ENCODE assay signal across 8 mouse cellular contexts in genomic region chr5:32135336-32136206, GRCm38 (mm10). TPM values are rescaled to one million over a fixed set of nuclear protein-coding genes. Genes with fewer than 3 reads are reported as not detected.
DNase-seq lines count a peak whose midpoint lies in the region; ATAC-seq and TF ChIP-seq lines count a peak whose summit lies in the region.

TSS of gene Fosl2 (plus strand) at chr5:32135801.

- ATAC-seq in forebrain, embryonic 12.5 days (ENCODE audit: low FRiP score), result peak; percentile 84
- ATAC-seq in heart, embryonic 16.5 days (replicated peaks; ENCODE audit: extremely low read depth, insufficient read depth, low FRiP score), result peak; percentile 86
- ATAC-seq in liver, embryonic 14.5 days (ENCODE audit: insufficient read depth), result peak; percentile 76
- ATAC-seq in stomach, embryonic 16.5 days (ENCODE audit: insufficient read depth, low FRiP score), result peak; percentile 89

- DNase-seq in CH12.LX (ENCODE audit: extremely low read depth), result peak; percentile 91
- peak; percentile 90 for DNase-seq in c-Kit-positive CD71-negative TER-119-negative erythroid progenitor cells, embryonic 14.5 days (ENCODE audit: low read depth)
- DNase-seq in kidney, postnatal 36 days, result peak; percentile 95 to 97
- DNase-seq in liver, embryonic 14.5 days (ENCODE audit: low read depth in 3 of 3, low spot score in 3 of 3), result peak; percentile 47 to 68 (median 48)
- peak; percentile 87 for DNase-seq in neural tube, embryonic 10.5 days (ENCODE audit: extremely low spot score, low spot score)

- in situ Hi-C loops in CH12.LX (cut with MboI; ENCODE audit: low pct_ligation_motif_present, low pct_unique_long_range_greater_than_20kb, low sequenced_read_pairs), result loop anchor here (10.0 kb wide), 1 partner anchor 441 kb away; the partner anchor contains the start of genes Babam2 and Rbks

- TF ChIP-seq CTCF in CH12.LX (conservative IDR thresholded peaks at IDR 0.05 in 1 of 2, IDR thresholded peaks at IDR 0.05 in 1 of 2; ENCODE audit: low read depth in 2 of 2, low read length in 2 of 2), result no peak
- no peak for TF ChIP-seq CTCF in liver, embryonic 14.5 days (IDR thresholded peaks at IDR 0.05; ENCODE audit: low read depth)

- H3K27me3 ChIP-seq in CH12.LX (replicated peaks), result peaks cover 33% of the 10 kb centered on the region
- peaks cover 84% of the 10 kb centered on the region for H3K27me3 ChIP-seq in forebrain, embryonic 12.5 days
- H3K27me3 ChIP-seq in heart, embryonic 16.5 days (ENCODE audit: control insufficient read depth, insufficient read depth, low read length), result 0 out of 2 replicates have a peak, but pooled peaks cover 2% of the 10 kb centered on the region
- peaks cover 67% of the 10 kb centered on the region for H3K27me3 ChIP-seq in liver, embryonic 14.5 days (ENCODE audit: control insufficient read depth, insufficient read depth, low read length)
- H3K27me3 ChIP-seq in stomach, embryonic 16.5 days (ENCODE audit: control insufficient read depth, insufficient read depth, low read length), result no peaks in the 10 kb centered on the region

- no peaks in the 10 kb centered on the region for H3K36me3 ChIP-seq in CH12.LX (replicated peaks in 1 of 2; ENCODE audit: control insufficient read depth in 1 of 2, insufficient read depth in 1 of 2, low read length in 1 of 2)
- H3K36me3 ChIP-seq in forebrain, embryonic 12.5 days (replicated peaks), result no peaks in the 10 kb centered on the region
- no peaks in the 10 kb centered on the region for H3K36me3 ChIP-seq in heart, embryonic 16.5 days (ENCODE audit: control insufficient read depth, insufficient read depth)
- no peaks in the 10 kb centered on the region for H3K36me3 ChIP-seq in liver, embryonic 14.5 days (replicated peaks; ENCODE audit: control insufficient read depth, insufficient read depth, low read depth)
- H3K36me3 ChIP-seq in stomach, embryonic 16.5 days (ENCODE audit: control insufficient read depth, insufficient read depth, low read length), result no peaks in the 10 kb centered on the region

- H3K27ac ChIP-seq in CH12.LX (ENCODE audit: insufficient read depth, low read depth), result 0 out of 2 replicates have a peak within 1 kb of the TSS, but pooled peaks have one; percentile 21
- peak within 1 kb of the TSS; percentile 69 for H3K27ac ChIP-seq in forebrain, embryonic 12.5 days
- peak within 1 kb of the TSS; percentile 100 for H3K27ac ChIP-seq in heart, embryonic 16.5 days (ENCODE audit: low read length)
- H3K27ac ChIP-seq in liver, embryonic 14.5 days, result no peak within 1 kb of the TSS; the same call in 1 of the 2 replicates
- H3K27ac ChIP-seq in stomach, embryonic 16.5 days (ENCODE audit: low read length), result peak within 1 kb of the TSS; percentile 100

- H3K4me2 ChIP-seq in CH12.LX (ENCODE audit: insufficient read depth, low read depth, poor library complexity, severe bottlenecking), result peak within 1 kb of the TSS; percentile 33
- peak within 1 kb of the TSS; percentile 96 for H3K4me2 ChIP-seq in forebrain, embryonic 12.5 days
- peak within 1 kb of the TSS; percentile 88 for H3K4me2 ChIP-seq in heart, embryonic 16.5 days (ENCODE audit: low read depth, low read length)
- H3K4me2 ChIP-seq in liver, embryonic 14.5 days (ENCODE audit: low read depth), result peak within 1 kb of the TSS; percentile 57
- peak within 1 kb of the TSS; percentile 85 for H3K4me2 ChIP-seq in stomach, embryonic 16.5 days (ENCODE audit: low read depth, low read length)

- H3K9ac ChIP-seq in CH12.LX (ENCODE audit: insufficient read depth, low read depth), result peak within 1 kb of the TSS; percentile 31; the same call in 1 of the 2 replicates
- H3K9ac ChIP-seq in forebrain, embryonic 12.5 days, result peak within 1 kb of the TSS; percentile 63
- peak within 1 kb of the TSS; percentile 83 for H3K9ac ChIP-seq in heart, embryonic 16.5 days (ENCODE audit: low read length)
- peak within 1 kb of the TSS; percentile 36 for H3K9ac ChIP-seq in liver, embryonic 14.5 days (replicated peaks)
- H3K9ac ChIP-seq in stomach, embryonic 16.5 days (ENCODE audit: low read length), result peak within 1 kb of the TSS; percentile 95

- no peak for TF ChIP-seq EP300 in CH12.LX (IDR thresholded peaks at IDR 0.05; ENCODE audit: low read length)
- TF ChIP-seq EP300 in liver, embryonic 14.5 days (IDR thresholded peaks at IDR 0.05; ENCODE audit: low read depth), result no peak

- peak; percentile 63 for TF ChIP-seq POLR2A in CH12.LX (IDR thresholded peaks at IDR 0.05; ENCODE audit: low read depth, low read length)

- peak within 1 kb of the TSS; percentile 50 to 64 (median 60) for H3K4me3 ChIP-seq in CH12.LX (replicated peaks in 1 of 3; ENCODE audit: low read depth in 2 of 3, low read length in 2 of 3, poor library complexity in 1 of 3)
- peak within 1 kb of the TSS; percentile 61 for H3K4me3 ChIP-seq in forebrain, embryonic 12.5 days (replicated peaks)
- H3K4me3 ChIP-seq in heart, embryonic 16.5 days (ENCODE audit: low read length), result peak within 1 kb of the TSS; percentile 87
- peak within 1 kb of the TSS; percentile 43 to 62 for H3K4me3 ChIP-seq in liver, embryonic 14.5 days (ENCODE audit: insufficient read depth in 1 of 2, low read depth in 2 of 2, low read length in 2 of 2)
- peak within 1 kb of the TSS; percentile 94 for H3K4me3 ChIP-seq in stomach, embryonic 16.5 days (replicated peaks; ENCODE audit: low read length)

- under 1% methylated on average over 64 of the region's 85 CpGs for WGBS in forebrain, embryonic 12.5 days
- under 1% methylated on average over 84 of the region's 85 CpGs for WGBS in heart, embryonic 16.5 days
- WGBS in liver, embryonic 14.5 days (ENCODE audit: insufficient replicate concordance), result under 1% methylated on average over 83 of the region's 85 CpGs
- under 1% methylated on average over 83 of the region's 85 CpGs for WGBS in stomach, embryonic 16.5 days

- H3K9me3 ChIP-seq in CH12.LX (replicated peaks; ENCODE audit: low read length), result no peaks in the 10 kb centered on the region
- H3K9me3 ChIP-seq in forebrain, embryonic 12.5 days, result no peaks in the 10 kb centered on the region
- no peaks in the 10 kb centered on the region for H3K9me3 ChIP-seq in heart, embryonic 16.5 days (replicated peaks; ENCODE audit: control insufficient read depth, low read length)
- H3K9me3 ChIP-seq in liver, embryonic 14.5 days (ENCODE audit: control insufficient read depth, low read length), result no peaks in the 10 kb centered on the region
- H3K9me3 ChIP-seq in stomach, embryonic 16.5 days (replicated peaks; ENCODE audit: control insufficient read depth, low read length), result no peaks in the 10 kb centered on the region

- H3K4me1 ChIP-seq in CH12.LX (ENCODE audit: control insufficient read depth in 1 of 2, insufficient read depth in 2 of 2), result peaks cover 2 to 3% of the 10 kb centered on the region in 2 experiments; a peak in 3 of 4 replicates
- H3K4me1 ChIP-seq in forebrain, embryonic 12.5 days, result peaks cover 30% of the 10 kb centered on the region
- H3K4me1 ChIP-seq in heart, embryonic 16.5 days (ENCODE audit: control insufficient read depth, insufficient read depth, low read length), result peaks cover 25% of the 10 kb centered on the region
- H3K4me1 ChIP-seq in liver, embryonic 14.5 days (replicated peaks; ENCODE audit: control insufficient read depth in 2 of 2, insufficient read depth in 2 of 2, low read length in 1 of 2), result 0 out of 4 replicates have a peak, but pooled peaks cover 0 to 3% of the 10 kb centered on the region in 2 experiments
- peaks cover 16% of the 10 kb centered on the region for H3K4me1 ChIP-seq in stomach, embryonic 16.5 days (ENCODE audit: control insufficient read depth, insufficient read depth, low read length)

- no peak for TF ChIP-seq RAD21 in CH12.LX (IDR thresholded peaks at IDR 0.05; ENCODE audit: low read depth, low read length)

- H3K79me2 ChIP-seq in CH12.LX (replicated peaks; ENCODE audit: control insufficient read depth, extremely low read depth, insufficient read depth, poor library complexity, severe bottlenecking), result no peaks in the 10 kb centered on the region

- dilution Hi-C loops in CH12.LX (cut with MboI; ENCODE audit: extremely low pct_ligation_motif_present, extremely low pct_unique_long_range_greater_than_20kb, low sequenced_read_pairs), result no loop called here

TF ChIP-seq in CH12.LX, 34 proteins besides CTCF, POLR2A, EP300 and RAD21 (continues in another document):
- TF ChIP-seq CHD1 (IDR thresholded peaks at IDR 0.05; ENCODE audit: low read depth, low read length) (no peak; the same call in 1 of the 2 replicates), SMC3 (IDR thresholded peaks at IDR 0.05; ENCODE audit: low read depth, low read length) (no peak), MXI1 (IDR thresholded peaks at IDR 0.05; ENCODE audit: low read depth, low read length) (peak; percentile 94), RCOR1 (conservative IDR thresholded peaks at IDR 0.05; ENCODE audit: low read depth, low read length) (no peak), ZMIZ1 (IDR thresholded peaks at IDR 0.05; ENCODE audit: low read depth, low read length) (peak; percentile 55; the same call in 1 of the 2 replicates), NRF1 (IDR thresholded peaks at IDR 0.05; ENCODE audit: low read depth, low read length) (no peak), BHLHE40 (IDR thresholded peaks at IDR 0.05; ENCODE audit: low read depth, low read length) (peak; percentile 69), UBTF (IDR thresholded peaks at IDR 0.05; ENCODE audit: low read depth, low read length) (no peak; the same call in 1 of the 2 replicates), ZNF384 (IDR thresholded peaks at IDR 0.05; ENCODE audit: low read depth, low read length) (no peak; the same call in 1 of the 2 replicates), MAFK (IDR thresholded peaks at IDR 0.05; ENCODE audit: insufficient replicate concordance, low read length) (no peak), GABPA (IDR thresholded peaks at IDR 0.05; ENCODE audit: insufficient replicate concordance, low read depth, low read length) (no peak), JUN (IDR thresholded peaks at IDR 0.05; ENCODE audit: insufficient read depth, low read depth, low read length) (no peak), MEF2A (IDR thresholded peaks at IDR 0.05; ENCODE audit: borderline replicate concordance, low read depth, low read length) (no peak), TCF12 (IDR thresholded peaks at IDR 0.05; ENCODE audit: low read depth, low read length) (0 out of 2 replicates have a peak, but pooled peaks have one; percentile 42), ELF1 (IDR thresholded peaks at IDR 0.05; ENCODE audit: low read depth, low read length) (peak; percentile 27; the same call in 1 of the 2 replicates), MAX (IDR thresholded peaks at IDR 0.05; ENCODE audit: low read length) (peak; percentile 90)

RNA-seq across cellular contexts. Expression of gene Fosl2, which starts in this region (rescaled TPM):
- total RNA-seq in CH12.LX (2012; rRNA removed) (0.17 and 0.59 TPM in 2 replicates), CH12.LX (2014; rRNA removed) (0.23 TPM in 2 replicates)
- polyA plus RNA-seq in CH12.LX (2012; ENCODE audit: insufficient read length, low read depth), result 0.52 and 0.91 TPM in 2 replicates
- polyA plus RNA-seq in forebrain, embryonic 12.5 days (2016; fragmentation: Nextera tagmentation; extraction: Ambion mirVana), result 0.92 and 0.96 TPM in 2 replicates
- 2.4 and 2.5 TPM in 2 replicates for polyA plus RNA-seq in heart, embryonic 16.5 days (2015; fragmentation: Nextera tagmentation; extraction: Ambion mirVana)
- 0.60 and 0.73 TPM in 2 replicates for polyA plus RNA-seq in liver, embryonic 14.5 days (2012; rRNA removed)
- 0.37 and 0.44 TPM in 2 replicates for polyA plus RNA-seq in liver, embryonic 14.5 days (2014; fragmentation: Nextera tagmentation; extraction: Ambion mirVana)
- polyA plus RNA-seq in stomach, embryonic 16.5 days (2015; fragmentation: Nextera tagmentation; extraction: Ambion mirVana), result 13.3 and 14.3 TPM in 2 replicates

Comparison
In these comparisons a context has a peak if more than half of its experiments do, and no peak if none do; other contexts are left out.
1. Peak in DNase-seq, H3K4me3 ChIP-seq, H3K27ac ChIP-seq, H3K9ac ChIP-seq and H3K4me2 ChIP-seq in CH12.LX; RNA of the gene not detected or under 1 TPM.
2. Peak in ATAC-seq, H3K4me3 ChIP-seq, H3K27ac ChIP-seq, H3K9ac ChIP-seq and H3K4me2 ChIP-seq in forebrain, embryonic 12.5 days; RNA of the gene not detected or under 1 TPM.
3. Peak in DNase-seq, ATAC-seq, H3K4me3 ChIP-seq, H3K9ac ChIP-seq and H3K4me2 ChIP-seq in liver, embryonic 14.5 days; RNA of the gene not detected or under 1 TPM.
4. H3K4me2 ChIP-seq: peak in every context shown above with its lines; median percentile 96 in forebrain, embryonic 12.5 days; 88 in heart, embryonic 16.5 days; 85 in stomach, embryonic 16.5 days; 57 in liver, embryonic 14.5 days; 33 in CH12.LX.
5. H3K9ac ChIP-seq: peak in every context shown above with its lines; median percentile 95 in stomach, embryonic 16.5 days; 83 in heart, embryonic 16.5 days; 63 in forebrain, embryonic 12.5 days; 36 in liver, embryonic 14.5 days; 31 in CH12.LX.